ENCODE assay signal across 8 mouse cellular contexts in the genomic region with DNA sequence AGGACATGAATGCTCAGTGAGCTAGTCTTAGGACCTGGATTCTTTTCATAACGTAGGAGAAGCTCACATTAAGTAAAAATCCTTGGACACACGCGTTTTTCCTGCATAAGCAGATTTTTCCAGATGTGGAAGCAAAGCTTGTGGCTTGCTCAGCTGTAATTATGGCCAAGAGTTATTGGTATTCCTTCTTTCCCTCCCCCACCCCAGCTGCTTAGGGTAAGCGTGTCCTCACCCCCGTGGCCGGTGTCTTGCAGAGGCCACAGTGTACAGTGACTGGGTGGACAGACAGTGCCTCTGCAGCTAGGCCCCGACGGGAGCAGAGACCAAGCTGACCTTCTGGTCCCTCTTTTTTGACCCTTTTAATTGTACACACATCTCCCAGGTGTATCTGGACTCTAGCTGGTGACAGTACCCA. TPM values are rescaled to one million over a fixed set of nuclear protein-coding genes. Genes with fewer than 3 reads are reported as not detected.
DNase-seq lines count a peak whose midpoint lies in the region; ATAC-seq lines count a peak whose summit lies in the region.

No protein-coding gene starts in this region.

- H3K36me3 ChIP-seq in embryonic facial prominence, embryonic 15.5 days, result no peaks in the 10 kb centered on the region
- no peaks in the 10 kb centered on the region for H3K36me3 ChIP-seq in hindbrain, embryonic 15.5 days
- H3K36me3 ChIP-seq in midbrain, embryonic 12.5 days, result no peaks in the 10 kb centered on the region

- DNase-seq in gastrocnemius, adult 18-20 months (ENCODE audit: low spot score), result peak; percentile 58
- DNase-seq in gastrocnemius, adult 8-10 months (ENCODE audit: low spot score in 2 of 2), result no peak
- no peak for DNase-seq in urinary bladder, postnatal 14 days (ENCODE audit: low spot score)
- DNase-seq in left cerebral cortex, adult 18-20 months (ENCODE audit: low spot score in 2 of 2), result no peak
- DNase-seq in thymus, postnatal 36 days, result no peak

- no peak overlapping the region for H3K4me3 ChIP-seq in embryonic facial prominence, embryonic 15.5 days (replicated peaks)
- no peak overlapping the region for H3K4me3 ChIP-seq in hindbrain, embryonic 15.5 days
- H3K4me3 ChIP-seq in midbrain, embryonic 12.5 days, result no peak overlapping the region

- peak overlapping the region; percentile 45 for H3K4me2 ChIP-seq in embryonic facial prominence, embryonic 15.5 days (replicated peaks)
- H3K4me2 ChIP-seq in hindbrain, embryonic 15.5 days, result peak overlapping the region; percentile 46; the same call in 1 of the 2 replicates
- no peak overlapping the region for H3K4me2 ChIP-seq in midbrain, embryonic 12.5 days (replicated peaks)

- WGBS in embryonic facial prominence, embryonic 15.5 days, result 13% methylated on average over 8 of the region's 8 CpGs
- WGBS in hindbrain, embryonic 15.5 days, result 33% methylated on average over 8 of the region's 8 CpGs
- 57% methylated on average over 8 of the region's 8 CpGs for WGBS in midbrain, embryonic 12.5 days

- peaks cover 68% of the 10 kb centered on the region for H3K4me1 ChIP-seq in embryonic facial prominence, embryonic 15.5 days
- H3K4me1 ChIP-seq in hindbrain, embryonic 15.5 days (replicated peaks), result peaks cover 24% of the 10 kb centered on the region
- H3K4me1 ChIP-seq in midbrain, embryonic 12.5 days, result peaks cover 26% of the 10 kb centered on the region

- no peak; the same call in 1 of the 2 replicates for ATAC-seq in embryonic facial prominence, embryonic 15.5 days (ENCODE audit: insufficient number of reproducible peaks, low FRiP score, low TSS enrichment, low read depth)
- 0 out of 2 replicates have a peak, but pooled peaks have one; percentile 43 for ATAC-seq in hindbrain, embryonic 15.5 days (ENCODE audit: low FRiP score, low read depth)
- no peak for ATAC-seq in midbrain, embryonic 12.5 days (ENCODE audit: low FRiP score, low read depth)

- peak overlapping the region; percentile 96 for H3K27ac ChIP-seq in embryonic facial prominence, embryonic 15.5 days (replicated peaks)
- H3K27ac ChIP-seq in hindbrain, embryonic 15.5 days (replicated peaks), result peak overlapping the region; percentile 63
- peak overlapping the region; percentile 57; the same call in 1 of the 2 replicates for H3K27ac ChIP-seq in midbrain, embryonic 12.5 days (replicated peaks)

- H3K9ac ChIP-seq in embryonic facial prominence, embryonic 15.5 days, result no peak overlapping the region
- no peak overlapping the region for H3K9ac ChIP-seq in hindbrain, embryonic 15.5 days
- no peak overlapping the region for H3K9ac ChIP-seq in midbrain, embryonic 12.5 days (replicated peaks)

- H3K27me3 ChIP-seq in embryonic facial prominence, embryonic 15.5 days, result no peaks in the 10 kb centered on the region
- H3K27me3 ChIP-seq in hindbrain, embryonic 15.5 days, result no peaks in the 10 kb centered on the region
- no peaks in the 10 kb centered on the region for H3K27me3 ChIP-seq in midbrain, embryonic 12.5 days

- H3K9me3 ChIP-seq in embryonic facial prominence, embryonic 15.5 days (replicated peaks), result no peaks in the 10 kb centered on the region
- no peaks in the 10 kb centered on the region for H3K9me3 ChIP-seq in hindbrain, embryonic 15.5 days
- no peaks in the 10 kb centered on the region for H3K9me3 ChIP-seq in midbrain, embryonic 12.5 days

RNA-seq across cellular contexts. Expression of gene Cep63, which starts 16.7 kb away (rescaled TPM):
- total RNA-seq in gastrocnemius, adult 18-20 months (2021), result 10 to 100 TPM; 21.7 to 23.8 TPM
- 10 to 100 TPM; 18.9 to 20.0 (median 19.0) TPM for total RNA-seq in gastrocnemius, adult 8-10 months (2022)
- polyA plus RNA-seq in embryonic facial prominence, embryonic 15.5 days (2015; fragmentation: Nextera tagmentation; extraction: Ambion mirVana), result 49.0 and 49.3 TPM in 2 replicates
- polyA plus RNA-seq in hindbrain, embryonic 15.5 days (2015; fragmentation: Nextera tagmentation; extraction: Ambion mirVana), result 38.4 and 40.6 TPM in 2 replicates
- 62.6 and 66.3 TPM in 2 replicates for polyA plus RNA-seq in midbrain, embryonic 12.5 days (2016; fragmentation: Nextera tagmentation; extraction: Ambion mirVana)
- total RNA-seq in left cerebral cortex, adult 18-20 months (2021), result 10 to 100 TPM; 31.3 to 32.5 TPM

RNA-seq across cellular contexts. Expression of gene Anapc13, which starts 17.0 kb away (rescaled TPM):
- total RNA-seq in gastrocnemius, adult 18-20 months (2021), result 100 to 1,000 TPM; 232 to 241 TPM
- total RNA-seq in gastrocnemius, adult 8-10 months (2022), result 100 to 1,000 TPM; 232 to 263 (median 246) TPM
- 182 and 192 TPM in 2 replicates for polyA plus RNA-seq in embryonic facial prominence, embryonic 15.5 days (2015; fragmentation: Nextera tagmentation; extraction: Ambion mirVana)
- 152 and 174 TPM in 2 replicates for polyA plus RNA-seq in hindbrain, embryonic 15.5 days (2015; fragmentation: Nextera tagmentation; extraction: Ambion mirVana)
- polyA plus RNA-seq in midbrain, embryonic 12.5 days (2016; fragmentation: Nextera tagmentation; extraction: Ambion mirVana), result 194 and 214 TPM in 2 replicates
- 100 to 1,000 TPM; 107 to 112 TPM for total RNA-seq in left cerebral cortex, adult 18-20 months (2021)
